Mouse (Mus musculus): Measurements from ENCODE around the gene Zfyve28.

DNA sequence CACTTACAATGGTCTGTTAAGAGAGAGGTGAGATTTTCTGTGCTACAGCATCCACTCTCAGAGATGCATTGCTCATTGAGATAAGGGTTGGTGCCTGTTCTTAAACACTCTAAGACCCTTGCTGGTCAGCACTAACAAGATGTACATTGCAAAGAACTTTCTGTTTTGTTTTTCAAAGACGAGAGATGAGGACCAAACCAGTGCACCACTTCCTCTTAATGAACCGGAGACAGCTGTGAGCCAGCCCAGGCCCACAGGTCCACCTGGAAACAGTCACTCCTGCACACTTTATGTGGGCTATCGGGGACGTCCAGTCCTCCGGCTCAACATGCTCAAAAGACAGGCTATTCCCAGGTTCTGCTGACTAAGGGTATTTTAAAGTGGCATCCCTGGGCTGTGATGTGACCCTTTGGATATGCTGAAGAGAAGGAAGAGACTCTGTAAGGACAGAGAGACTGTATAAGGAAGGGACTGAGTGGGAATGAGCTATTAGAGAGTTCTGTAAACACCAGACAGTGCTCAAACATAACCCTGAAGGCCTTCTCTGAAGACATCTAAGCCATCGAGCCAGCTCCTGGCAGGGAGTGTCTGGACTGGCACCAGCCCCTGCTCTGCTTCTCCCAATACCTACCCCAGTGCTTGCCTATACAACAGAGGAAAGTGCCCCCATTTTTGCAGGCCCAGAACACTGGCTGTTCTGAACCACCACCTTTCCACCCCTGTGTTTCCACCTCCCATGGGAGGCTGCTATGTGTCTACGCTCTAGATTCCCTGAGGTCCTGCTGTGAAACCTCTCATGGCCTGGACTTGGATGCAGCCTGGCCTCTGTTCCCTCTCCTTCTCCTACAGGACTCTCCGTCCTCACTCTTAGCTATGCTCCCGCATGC, 57.4 kb downstream of the Zfyve28 start:
- no peak for TF ChIP-seq CTCF (IDR thresholded peaks at IDR 0.05; ENCODE audit: low read depth)
- TF ChIP-seq EP300 (optimal IDR thresholded peaks at IDR 0.05): no peak
